Mouse (Mus musculus): ENCODE results near the gene Il3.

- no peak for TF ChIP-seq CTCF (IDR thresholded peaks at IDR 0.05; ENCODE audit: extremely low read depth, insufficient read depth, low read length)
- no peak for TF ChIP-seq POLR2A (IDR thresholded peaks at IDR 0.05; ENCODE audit: extremely low read depth, insufficient read depth, low read length)
Observed at GRCm38 (mm10) chr11:54313391-54314360, 46.6 kb upstream of the Il3 start.
